Mouse (Mus musculus) kidney, embryonic 14.5 days (tissue): Measurements from ENCODE around the gene Rccd1. TPM values are rescaled to one million over a fixed set of nuclear protein-coding genes. Genes with fewer than 3 reads are reported as not detected.

Experiments used
- ATAC-seq: fragments of 200-750 bp; cut with Nextera tagmentation; 2 replicates; pipeline ENCODE4 v1.8.0; 2017; ENCODE audit warnings: moderate number of reproducible peaks, mild to moderate bottlenecking, moderate TSS enrichment, moderate library complexity; ENCODE audit not compliant: low FRiP score, low TSS enrichment
- H3K27ac ChIP-seq: fragments of 300-500 bp; sonication (generic); 2 replicates; pipeline ENCODE4 v1.5.1; 2014; ENCODE audit warnings: low read depth, mild to moderate bottlenecking, low read length, moderate library complexity, mixed read lengths
- H3K27me3 ChIP-seq: fragments of 300-500 bp; sonication (generic); 2 replicates; pipeline ENCODE4 v1.6.1; 2014; ENCODE audit warnings: mild to moderate bottlenecking, low read length; ENCODE audit not compliant: control insufficient read depth, insufficient read depth
- H3K36me3 ChIP-seq: fragments of 300-500 bp; sonication (generic); 2 replicates; pipeline ENCODE4 v1.6.1; 2014; ENCODE audit warnings: low read length, mixed read lengths; ENCODE audit not compliant: control insufficient read depth, insufficient read depth
- H3K4me1 ChIP-seq: fragments of 300-500 bp; sonication (generic); 2 replicates; pipeline ENCODE4 v1.6.1; 2014; ENCODE audit warnings: low read length, mixed read lengths; ENCODE audit not compliant: control insufficient read depth, insufficient read depth
- H3K4me2 ChIP-seq: fragments of 300-500 bp; sonication (generic); replicated peaks from 2 replicates; pipeline ENCODE4 v1.6.1; 2014; ENCODE audit warnings: low read depth, mild to moderate bottlenecking, low read length
- H3K4me3 ChIP-seq: fragments of 300-500 bp; sonication (generic); 2 replicates; pipeline ENCODE4 v1.5.1; 2014; ENCODE audit warnings: mild to moderate bottlenecking, low read length
- H3K9ac ChIP-seq: fragments of 300-500 bp; sonication (generic); 2 replicates; pipeline ENCODE4 v1.6.1; 2014; ENCODE audit warnings: low read depth, mild to moderate bottlenecking, low read length, moderate library complexity
- H3K9me3 ChIP-seq: fragments of 300-500 bp; sonication (generic); 2 replicates; pipeline ENCODE4 v1.6.1; 2016; ENCODE audit warnings: low read length; ENCODE audit not compliant: control insufficient read depth
- WGBS: fragments of 180-500 bp; shearing (Covaris S2); extraction: QIAGEN DNeasy Blood & Tissue Kit; methylation state at CpG from one replicate; pipeline ENCODE4 v1.1.7; 2014; 5-methylcytosine and 5-hydroxymethylcytosine counted together
- polyA plus RNA-seq: library from polyadenylated mRNA; unstranded; fragments of >200 nt; fragmentation: Nextera tagmentation; extraction: Ambion mirVana; gene quantifications from 2 replicates; pipeline ENCODE4 v1.2.1, GENCODE M21; 2014

Gene Rccd1
- polyA plus RNA-seq: 15.1 and 15.9 TPM in 2 replicates

GRCm38 (mm10) chr7:80324043-80324815, at the start of gene Rccd1:
Gene Rccd1 (minus strand): TSS chr7:80324454.
- Histone ChIP-seq H3K9me3 (no peaks in the 10 kb centered on the region), H3K9ac (peak within 1 kb of the TSS; percentile 65), H3K4me3 (peak within 1 kb of the TSS; percentile 63), H3K27ac (peak within 1 kb of the TSS; percentile 73), H3K36me3 (peaks cover 46% of the 10 kb centered on the region), H3K4me2 (peak within 1 kb of the TSS; percentile 84), H3K4me1 (peaks cover 10% of the 10 kb centered on the region), H3K27me3 (no peaks in the 10 kb centered on the region)
- ATAC-seq: peak; percentile 99
- 2% methylated on average over 38 of the region's 38 CpGs for WGBS

- no peak overlapping the region for H3K4me3 ChIP-seq
- ATAC-seq: no peak
- no peaks in the 10 kb centered on the region for H3K27me3 ChIP-seq
- no peak overlapping the region for H3K9ac ChIP-seq
- 87% methylated on average over 12 of the region's 12 CpGs for WGBS
- H3K4me1 ChIP-seq: peaks cover 8% of the 10 kb centered on the region; the same call in 1 of the 2 replicates
- H3K9me3 ChIP-seq: no peaks in the 10 kb centered on the region
- no peak overlapping the region for H3K27ac ChIP-seq
- no peak overlapping the region for H3K4me2 ChIP-seq
- H3K36me3 ChIP-seq: no peaks in the 10 kb centered on the region
Measured at GRCm38 (mm10) chr7:80373850-80374249, 49.6 kb upstream of the Rccd1 start.

- no peak overlapping the region for H3K9ac ChIP-seq
- WGBS: 89% methylated on average over 4 of the region's 4 CpGs
- ATAC-seq: no peak
- no peak overlapping the region for H3K27ac ChIP-seq
- no peaks in the 10 kb centered on the region for H3K9me3 ChIP-seq
- no peak overlapping the region for H3K4me2 ChIP-seq
- peaks cover 8% of the 10 kb centered on the region; the same call in 1 of the 2 replicates for H3K4me1 ChIP-seq
- H3K36me3 ChIP-seq: peaks cover 3% of the 10 kb centered on the region
- H3K4me3 ChIP-seq: no peak overlapping the region
- H3K27me3 ChIP-seq: no peaks in the 10 kb centered on the region
Measured at GRCm38 (mm10) chr7:80373352-80373751, 49.1 kb upstream of the Rccd1 start.

- no peaks in the 10 kb centered on the region for H3K27me3 ChIP-seq
- peaks cover 9% of the 10 kb centered on the region for H3K36me3 ChIP-seq
- no peak overlapping the region for H3K27ac ChIP-seq
- ATAC-seq: no peak
- peaks cover 8% of the 10 kb centered on the region; the same call in 1 of the 2 replicates for H3K4me1 ChIP-seq
- WGBS: 60% methylated on average over 2 of the region's 2 CpGs
- no peaks in the 10 kb centered on the region for H3K9me3 ChIP-seq
- H3K9ac ChIP-seq: no peak overlapping the region
- H3K4me3 ChIP-seq: no peak overlapping the region
- no peak overlapping the region for H3K4me2 ChIP-seq
Measured at GRCm38 (mm10) chr7:80372667-80373066, 48.4 kb upstream of the Rccd1 start.

- WGBS: 84% methylated on average over 3 of the region's 3 CpGs
- H3K27ac ChIP-seq: no peak overlapping the region
- no peaks in the 10 kb centered on the region for H3K9me3 ChIP-seq
- H3K4me1 ChIP-seq: peaks cover 8% of the 10 kb centered on the region; the same call in 1 of the 2 replicates
- no peaks in the 10 kb centered on the region for H3K27me3 ChIP-seq
- H3K36me3 ChIP-seq: peaks cover 14% of the 10 kb centered on the region
- H3K4me3 ChIP-seq: no peak overlapping the region
- no peak overlapping the region for H3K4me2 ChIP-seq
- no peak for ATAC-seq
- no peak overlapping the region for H3K9ac ChIP-seq
Measured at GRCm38 (mm10) chr7:80372166-80372565, 47.9 kb upstream of the Rccd1 start.

GRCm38 (mm10) chr7:80371041-80371751, 46.9 kb upstream of the Rccd1 start, which contains the start of gene Man2a2:
Gene Man2a2 (minus strand): TSS chr7:80371375.
- Histone ChIP-seq H3K4me3 (peak within 1 kb of the TSS; percentile 84), H3K27me3 (no peaks in the 10 kb centered on the region), H3K9ac (peak within 1 kb of the TSS; percentile 87), H3K36me3 (peaks cover 24% of the 10 kb centered on the region), H3K27ac (peak within 1 kb of the TSS; percentile 80), H3K4me2 (peak within 1 kb of the TSS; percentile 82), H3K9me3 (no peaks in the 10 kb centered on the region), H3K4me1 (peaks cover 8% of the 10 kb centered on the region; the same call in 1 of the 2 replicates)
- peak; percentile 69 for ATAC-seq
- under 1% methylated on average over 81 of the region's 86 CpGs for WGBS

- Histone ChIP-seq H3K27ac (peak overlapping the region; percentile 80), H3K9ac (peak overlapping the region; percentile 87), H3K27me3 (no peaks in the 10 kb centered on the region), H3K9me3 (no peaks in the 10 kb centered on the region), H3K4me3 (peak overlapping the region; percentile 84), H3K36me3 (peaks cover 28% of the 10 kb centered on the region), H3K4me2 (peak overlapping the region; percentile 82), H3K4me1 (peaks cover 8% of the 10 kb centered on the region; the same call in 1 of the 2 replicates)
- under 1% methylated on average over 31 of the region's 31 CpGs for WGBS
- peak; percentile 53 for ATAC-seq
Measured at GRCm38 (mm10) chr7:80370649-80371040, 46.4 kb upstream of the Rccd1 start.

- ATAC-seq: peak; percentile 47
- Histone ChIP-seq H3K27ac (peak overlapping the region; percentile 80), H3K36me3 (peaks cover 28% of the 10 kb centered on the region)
Measured at GRCm38 (mm10) chr7:80369967-80370431, 45.7 kb upstream of the Rccd1 start.

More at GRCm38 (mm10) chr7:80369967-80370431, 45.7 kb upstream of the Rccd1 start:
- Histone ChIP-seq H3K4me2 (peak overlapping the region; percentile 82), H3K27me3 (no peaks in the 10 kb centered on the region), H3K4me1 (peaks cover 8% of the 10 kb centered on the region; the same call in 1 of the 2 replicates), H3K4me3 (peak overlapping the region; percentile 84), H3K9me3 (no peaks in the 10 kb centered on the region), H3K9ac (peak overlapping the region; percentile 87; the same call in 1 of the 2 replicates)
- WGBS: 19% methylated on average over 4 of the region's 4 CpGs
